Mouse (Mus musculus) mouse trophoblast stem cell (cell line): ENCODE results near the gene Mllt3.
"Not testable (repeated sequence)": the region's sequence is repeated elsewhere in the genome, so short reads cannot be mapped to it uniquely, and the experiment has no call there.

Experiments used
- in situ Hi-C, 2 experiments: fragments of 300-500 bp; cut with MseI, MboI; formaldehyde crosslinking; loops; 2 replicates in 1 of 2; 3 replicates in 1 of 2; pipeline ENCODE4 v1.15.1; 2025

Gene Mllt3

GRCm38 (mm10) chr4:88015765-88016164 is 17.4 kb downstream of the Mllt3 start:
- in situ Hi-C loops: loop anchor here in 1 of 2 experiments (25.0 kb wide), 1 partner anchor 228 kb away; no protein-coding TSS in a partner anchor

- in situ Hi-C loops: loop anchor here in 1 of 2 experiments (25.0 kb wide), 1 partner anchor 228 kb away; no protein-coding TSS in a partner anchor
These were observed 17.9 kb downstream of the Mllt3 start for GRCm38 (mm10) chr4:88015261-88015660.

GRCm38 (mm10) chr4:88012774-88013173 is 20.4 kb downstream of the Mllt3 start:
- in situ Hi-C loops: loop anchor here in 1 of 2 experiments (25.0 kb wide), 1 partner anchor 225 kb away; no protein-coding TSS in a partner anchor

GRCm38 (mm10) chr4:88011870-88012572 is 21.1 kb downstream of the Mllt3 start:
- in situ Hi-C loops: loop anchor here in 1 of 2 experiments (25.0 kb wide), 1 partner anchor 225 kb away; no protein-coding TSS in a partner anchor

- in situ Hi-C loops: loop anchor here in 1 of 2 experiments (25.0 kb wide), 1 partner anchor 223 kb away; no protein-coding TSS in a partner anchor
These were observed 22.7 kb downstream of the Mllt3 start for GRCm38 (mm10) chr4:88010441-88010840.

GRCm38 (mm10) chr4:88005801-88006200 is 27.4 kb downstream of the Mllt3 start:
- in situ Hi-C loops: loop anchor here in 1 of 2 experiments (25.0 kb wide), 1 partner anchor 218 kb away; no protein-coding TSS in a partner anchor

- in situ Hi-C loops: loop anchor here in 1 of 2 experiments (25.0 kb wide), 1 partner anchor 216 kb away; no protein-coding TSS in a partner anchor
These were observed 29.8 kb downstream of the Mllt3 start for GRCm38 (mm10) chr4:88003159-88003948.

- in situ Hi-C loops: no loop called here
These were observed 41.5 kb downstream of the Mllt3 start for GRCm38 (mm10) chr4:87991710-87992109.

GRCm38 (mm10) chr4:87990940-87991339 is 42.2 kb downstream of the Mllt3 start:
- in situ Hi-C loops: no loop called here

- in situ Hi-C loops: no loop called here
These were observed 47.9 kb downstream of the Mllt3 start for GRCm38 (mm10) chr4:87985281-87985680.

- in situ Hi-C loops: no loop called here
These were observed 48.6 kb downstream of the Mllt3 start for GRCm38 (mm10) chr4:87984589-87984988.

GRCm38 (mm10) chr4:87984091-87984490 is 49.1 kb downstream of the Mllt3 start:
- in situ Hi-C loops: no loop called here

GRCm38 (mm10) chr4:87982578-87982977 is 50.6 kb downstream of the Mllt3 start:
- in situ Hi-C loops: no loop called here

GRCm38 (mm10) chr4:87977820-87978448 is 55.2 kb downstream of the Mllt3 start:
- in situ Hi-C loops: no loop called here

GRCm38 (mm10) chr4:87965836-87966235 is 67.3 kb downstream of the Mllt3 start:
- in situ Hi-C loops: no loop called here

GRCm38 (mm10) chr4:87964890-87965289 is 68.3 kb downstream of the Mllt3 start:
- in situ Hi-C loops: not testable (repeated sequence)

GRCm38 (mm10) chr4:87963773-87964076 is 69.4 kb downstream of the Mllt3 start:
- in situ Hi-C loops: no loop called here

GRCm38 (mm10) chr4:87963055-87963772 is 70.0 kb downstream of the Mllt3 start:
- in situ Hi-C loops: no loop called here

GRCm38 (mm10) chr4:87961872-87962271 is 71.3 kb downstream of the Mllt3 start:
- in situ Hi-C loops: no loop called here

GRCm38 (mm10) chr4:87957852-87958251 is 75.3 kb downstream of the Mllt3 start:
- in situ Hi-C loops: no loop called here

GRCm38 (mm10) chr4:87957198-87957597 is 76.0 kb downstream of the Mllt3 start:
- in situ Hi-C loops: no loop called here
